Mouse (Mus musculus) hindbrain, embryonic 15.5 days (tissue): ENCODE data around the gene Foxn3. TPM values are rescaled to one million over a fixed set of nuclear protein-coding genes. Genes with fewer than 3 reads are reported as not detected.

Source experiments
- ATAC-seq: fragments of 200-750 bp; cut with Nextera tagmentation; 2 replicates; pipeline ENCODE4 v1.8.0; 2017; ENCODE audit warnings: low read depth, moderate number of reproducible peaks, moderate TSS enrichment; ENCODE audit not compliant: low FRiP score
- H3K27ac ChIP-seq: fragments of 300-500 bp; sonication (generic); replicated peaks from 2 replicates; pipeline ENCODE4 v1.5.1; 2015; ENCODE audit warnings: mild to moderate bottlenecking, inconsistent platforms
- H3K27me3 ChIP-seq: fragments of 300-500 bp; sonication (generic); 2 replicates; pipeline ENCODE4 v1.6.1; 2015; ENCODE audit warnings: control low read depth, inconsistent platforms
- H3K36me3 ChIP-seq: fragments of 300-500 bp; sonication (generic); 2 replicates; pipeline ENCODE4 v1.6.1; 2015; ENCODE audit warnings: control low read depth, inconsistent platforms
- H3K4me1 ChIP-seq: fragments of 300-500 bp; sonication (generic); replicated peaks from 2 replicates; pipeline ENCODE4 v1.6.1; 2015; ENCODE audit warnings: control low read depth, inconsistent platforms
- H3K4me2 ChIP-seq: fragments of 300-500 bp; sonication (generic); 2 replicates; pipeline ENCODE4 v1.6.1; 2015; ENCODE audit warnings: moderate library complexity, mild to moderate bottlenecking, inconsistent platforms
- H3K4me3 ChIP-seq: fragments of 300-500 bp; sonication (generic); 2 replicates; pipeline ENCODE4 v1.5.1; 2015; ENCODE audit warnings: mild to moderate bottlenecking, inconsistent platforms
- H3K9ac ChIP-seq: fragments of 300-500 bp; sonication (generic); 2 replicates; pipeline ENCODE4 v1.6.1; 2015; ENCODE audit warnings: inconsistent platforms
- H3K9me3 ChIP-seq: fragments of 300-500 bp; sonication (generic); 2 replicates; pipeline ENCODE4 v1.6.1; 2016; ENCODE audit warnings: control low read depth, inconsistent platforms
- WGBS: fragments of 180-500 bp; shearing (Covaris S2); methylation state at CpG from one replicate; pipeline ENCODE4 v1.1.7; 2015; 5-methylcytosine and 5-hydroxymethylcytosine counted together
- polyA plus RNA-seq: library from polyadenylated mRNA; unstranded; fragments of >200 nt; fragmentation: Nextera tagmentation; extraction: Ambion mirVana; gene quantifications from 2 replicates; pipeline ENCODE4 v1.2.1, GENCODE M21; 2015

Foxn3 gene
- polyA plus RNA-seq, 1 experiment from 2014 or later, result 78.1 TPM

DNA sequence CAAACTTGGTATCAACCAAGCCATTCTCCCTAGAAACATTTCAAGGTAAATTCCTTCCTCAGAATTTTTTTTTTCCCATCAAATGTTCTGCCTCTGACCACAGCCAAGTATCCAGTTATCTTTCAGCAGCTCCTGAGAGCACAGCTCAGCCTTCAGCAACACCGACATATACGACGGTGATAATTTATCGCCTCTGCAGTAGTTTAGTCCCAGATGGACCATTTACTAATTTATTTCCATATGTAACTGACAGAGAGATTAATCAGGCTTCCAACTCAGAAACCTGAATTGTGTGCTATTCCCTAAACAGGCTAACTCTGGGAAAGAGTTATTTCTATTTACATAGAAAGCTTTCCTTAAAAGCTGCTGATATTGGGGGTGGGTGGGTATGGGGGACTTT is 109.6 kb downstream of the Foxn3 start:
- Histone ChIP-seq H3K9me3 (no peaks in the 10 kb centered on the region), H3K9ac (no peak overlapping the region), H3K36me3 (no peaks in the 10 kb centered on the region), H3K27me3 (no peaks in the 10 kb centered on the region), H3K4me1 (peaks cover 37% of the 10 kb centered on the region), H3K27ac (no peak overlapping the region), H3K4me3 (no peak overlapping the region), H3K4me2 (no peak overlapping the region)
- ATAC-seq, result no peak
- WGBS, result 31% methylated on average over 4 of the region's 4 CpGs

DNA sequence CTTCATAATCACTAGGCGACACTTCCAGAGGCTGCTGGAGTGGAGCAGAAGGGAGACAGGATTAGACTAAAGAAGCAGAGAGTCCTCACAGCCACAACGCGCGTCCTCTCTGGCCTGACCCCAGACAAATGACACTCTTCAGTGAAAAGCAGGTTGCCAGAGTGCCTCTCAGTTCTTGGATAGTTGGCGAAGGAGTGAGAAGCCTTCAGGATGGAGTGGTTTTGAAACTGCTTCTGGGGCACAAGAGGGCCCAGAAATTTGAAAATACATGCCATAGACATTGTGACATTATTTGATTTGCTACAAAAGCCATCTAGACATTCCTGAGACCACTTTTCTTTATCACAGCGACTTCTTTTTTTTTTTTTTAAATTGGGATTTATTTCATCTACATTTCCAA is 113.3 kb downstream of the Foxn3 start:
- no peak overlapping the region for H3K27ac ChIP-seq
- no peak overlapping the region for H3K9ac ChIP-seq
- no peak for ATAC-seq
- no peaks in the 10 kb centered on the region for H3K36me3 ChIP-seq
- H3K4me3 ChIP-seq, result no peak overlapping the region
- H3K27me3 ChIP-seq, result no peaks in the 10 kb centered on the region
- H3K9me3 ChIP-seq, result no peaks in the 10 kb centered on the region
- H3K4me2 ChIP-seq, result no peak overlapping the region
- WGBS, result 90% methylated on average over 6 of the region's 6 CpGs
- H3K4me1 ChIP-seq, result peaks cover 10% of the 10 kb centered on the region

DNA sequence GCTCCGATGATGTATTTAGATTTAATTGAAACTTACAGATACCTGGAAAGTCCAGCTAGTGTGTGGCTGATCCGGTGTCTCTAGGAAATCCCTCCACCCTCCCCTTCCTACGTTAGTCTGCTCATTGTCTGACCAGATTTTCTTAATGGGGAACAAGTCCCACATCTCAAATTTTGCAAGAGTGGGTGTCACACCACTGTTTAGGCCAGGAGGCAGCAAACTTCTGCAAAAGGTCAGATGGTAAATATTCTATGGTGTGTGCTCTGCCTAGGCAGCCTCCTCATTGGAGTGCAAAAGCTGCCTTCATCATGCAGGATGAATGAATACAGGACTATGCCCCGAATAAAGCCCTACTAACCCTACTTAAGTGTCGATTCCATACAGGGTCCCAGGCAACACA is 115.6 kb downstream of the Foxn3 start:
- 88% methylated on average over 5 of the region's 5 CpGs for WGBS
- H3K36me3 ChIP-seq, result no peaks in the 10 kb centered on the region
- no peaks in the 10 kb centered on the region; the same call in 1 of the 2 replicates for H3K4me1 ChIP-seq
- no peak for ATAC-seq
- H3K27me3 ChIP-seq, result no peaks in the 10 kb centered on the region
- H3K27ac ChIP-seq, result no peak overlapping the region
- H3K4me2 ChIP-seq, result no peak overlapping the region
- no peak overlapping the region for H3K4me3 ChIP-seq
- no peak overlapping the region for H3K9ac ChIP-seq
- no peaks in the 10 kb centered on the region for H3K9me3 ChIP-seq

DNA sequence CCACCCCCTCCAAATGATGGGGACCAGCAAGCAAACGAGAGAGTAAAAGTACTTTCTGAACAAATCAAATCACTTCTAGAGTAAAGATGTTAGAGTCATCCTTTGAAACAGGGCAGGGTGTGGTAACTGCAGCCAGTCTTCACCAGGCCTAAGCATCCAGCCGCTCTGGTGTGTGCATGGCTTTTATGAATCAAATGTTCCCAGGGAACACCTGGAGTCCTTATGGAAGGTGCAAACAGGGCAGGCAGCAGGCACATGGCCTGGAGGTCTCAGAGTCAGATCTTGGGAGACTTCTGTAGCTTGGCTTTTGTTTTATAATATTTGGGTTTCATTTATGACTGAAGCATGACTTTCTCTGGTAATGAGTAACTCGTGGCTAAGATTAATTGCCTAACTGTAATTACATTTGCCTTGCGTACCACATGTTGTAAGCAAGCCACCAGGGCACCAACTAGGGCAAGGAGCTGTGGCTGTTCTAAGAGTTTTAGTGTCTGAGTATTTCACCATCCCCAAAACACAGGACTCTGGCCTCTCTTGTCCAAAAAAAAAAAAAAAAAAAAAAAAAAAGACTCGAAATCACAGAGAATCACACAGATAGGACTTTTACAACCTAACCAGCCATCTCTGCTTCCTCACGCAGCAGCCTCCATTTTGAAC is 118.2 kb downstream of the Foxn3 start:
- H3K4me3 ChIP-seq, result no peak overlapping the region
- no peak for ATAC-seq
- no peak overlapping the region for H3K9ac ChIP-seq
- H3K36me3 ChIP-seq, result no peaks in the 10 kb centered on the region
- no peak overlapping the region for H3K27ac ChIP-seq
- no peak overlapping the region for H3K4me2 ChIP-seq
- WGBS, result 68% methylated on average over 6 of the region's 6 CpGs
- H3K27me3 ChIP-seq, result no peaks in the 10 kb centered on the region
- no peaks in the 10 kb centered on the region for H3K9me3 ChIP-seq
- H3K4me1 ChIP-seq, result no peaks in the 10 kb centered on the region; the same call in 1 of the 2 replicates

DNA sequence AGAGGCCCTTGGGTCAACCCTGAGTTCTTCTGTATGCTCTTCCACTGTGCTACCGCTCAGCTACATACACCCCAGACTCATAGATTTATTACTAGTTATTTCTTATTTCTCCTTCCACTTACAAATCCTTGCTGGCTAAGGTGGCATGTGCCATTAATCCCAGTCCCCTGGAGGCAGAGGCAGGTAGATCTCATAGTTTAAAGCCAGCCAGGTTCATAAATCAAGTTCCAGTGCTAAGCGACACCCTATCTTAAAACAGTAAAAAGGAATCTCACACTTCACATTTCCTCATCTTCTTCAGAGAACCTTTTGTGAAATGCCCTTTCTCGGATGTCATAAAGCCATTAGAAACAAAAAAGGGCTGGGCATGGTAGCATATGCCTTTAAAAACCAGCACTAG is 120.6 kb downstream of the Foxn3 start:
- WGBS, result 91% methylated on average over 3 of the region's 3 CpGs
- H3K9ac ChIP-seq, result no peak overlapping the region
- no peaks in the 10 kb centered on the region for H3K27me3 ChIP-seq
- no peaks in the 10 kb centered on the region for H3K36me3 ChIP-seq
- no peaks in the 10 kb centered on the region; the same call in 1 of the 2 replicates for H3K4me1 ChIP-seq
- H3K27ac ChIP-seq, result no peak overlapping the region
- no peak for ATAC-seq
- H3K4me2 ChIP-seq, result no peak overlapping the region
- no peaks in the 10 kb centered on the region for H3K9me3 ChIP-seq
- no peak overlapping the region for H3K4me3 ChIP-seq

DNA sequence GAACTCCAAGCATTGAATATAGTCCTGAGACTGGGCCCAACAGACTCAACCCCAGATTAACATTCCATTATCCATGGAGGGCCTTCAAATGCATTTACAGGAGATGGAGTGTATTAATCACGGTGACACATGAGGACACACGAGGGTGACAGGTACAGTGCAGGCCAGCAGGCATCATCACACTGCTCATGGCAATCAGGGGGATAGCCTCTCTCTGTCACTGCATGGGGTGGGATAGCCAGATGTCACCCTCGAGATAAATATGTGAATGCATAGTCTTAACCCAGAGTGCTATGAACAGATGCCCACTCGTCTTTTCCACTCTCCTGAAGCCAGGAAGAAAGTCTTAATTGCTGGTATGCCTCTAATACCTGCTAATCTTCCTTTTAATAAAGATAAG is 122.4 kb downstream of the Foxn3 start:
- H3K4me3 ChIP-seq, result no peak overlapping the region
- no peak overlapping the region for H3K27ac ChIP-seq
- H3K4me1 ChIP-seq, result no peaks in the 10 kb centered on the region; the same call in 1 of the 2 replicates
- WGBS, result 68% methylated on average over 4 of the region's 4 CpGs
- H3K4me2 ChIP-seq, result no peak overlapping the region
- H3K36me3 ChIP-seq, result no peaks in the 10 kb centered on the region
- H3K27me3 ChIP-seq, result no peaks in the 10 kb centered on the region
- H3K9ac ChIP-seq, result no peak overlapping the region
- H3K9me3 ChIP-seq, result no peaks in the 10 kb centered on the region
- no peak for ATAC-seq

DNA sequence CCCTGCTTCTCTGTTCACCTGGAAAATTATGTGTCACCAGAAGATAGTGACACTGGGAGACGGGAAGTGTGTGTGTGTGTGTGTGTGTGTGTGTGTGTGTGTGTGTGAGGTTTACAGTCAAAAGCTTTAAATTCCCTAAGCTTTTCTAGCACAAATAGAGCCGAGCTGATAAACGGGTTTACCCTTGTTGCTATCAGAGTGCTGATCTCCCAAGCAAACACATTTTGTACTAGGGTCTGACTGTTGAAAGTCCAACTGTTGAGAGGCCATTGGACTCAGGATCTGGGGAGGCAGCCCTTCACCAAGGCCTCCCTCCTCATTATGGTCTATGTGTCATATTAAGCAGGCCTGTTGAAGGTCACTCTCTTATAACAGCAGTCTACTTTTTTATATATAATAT is 123.4 kb downstream of the Foxn3 start:
- no peaks in the 10 kb centered on the region for H3K27me3 ChIP-seq
- no peaks in the 10 kb centered on the region for H3K36me3 ChIP-seq
- no peak for ATAC-seq
- no peaks in the 10 kb centered on the region for H3K4me1 ChIP-seq
- WGBS, result 68% methylated on average over 3 of the region's 3 CpGs
- no peak overlapping the region for H3K27ac ChIP-seq
- H3K9me3 ChIP-seq, result no peaks in the 10 kb centered on the region
- H3K9ac ChIP-seq, result no peak overlapping the region
- no peak overlapping the region for H3K4me2 ChIP-seq
- H3K4me3 ChIP-seq, result no peak overlapping the region

DNA sequence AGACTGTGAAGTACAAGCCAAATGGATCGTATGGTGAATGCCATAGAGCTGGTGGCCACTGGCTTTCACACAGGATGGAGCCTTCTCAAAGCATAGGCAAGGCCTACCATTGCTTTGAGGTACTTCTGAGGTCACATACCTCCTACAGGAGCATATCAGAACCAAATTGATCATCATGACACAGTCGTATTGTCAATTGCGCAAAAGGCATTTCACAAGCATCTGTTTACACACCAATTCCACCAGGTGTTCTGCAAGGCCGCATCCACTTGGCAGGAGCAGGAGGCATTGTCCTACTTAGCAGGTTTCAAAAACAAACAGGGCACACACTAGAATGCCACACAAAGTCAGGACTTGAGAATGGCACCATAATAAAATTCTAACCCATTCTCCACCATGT is 128.2 kb downstream of the Foxn3 start:
- ATAC-seq, result no peak
- 90% methylated on average over 4 of the region's 4 CpGs for WGBS
- H3K9ac ChIP-seq, result no peak overlapping the region

DNA sequence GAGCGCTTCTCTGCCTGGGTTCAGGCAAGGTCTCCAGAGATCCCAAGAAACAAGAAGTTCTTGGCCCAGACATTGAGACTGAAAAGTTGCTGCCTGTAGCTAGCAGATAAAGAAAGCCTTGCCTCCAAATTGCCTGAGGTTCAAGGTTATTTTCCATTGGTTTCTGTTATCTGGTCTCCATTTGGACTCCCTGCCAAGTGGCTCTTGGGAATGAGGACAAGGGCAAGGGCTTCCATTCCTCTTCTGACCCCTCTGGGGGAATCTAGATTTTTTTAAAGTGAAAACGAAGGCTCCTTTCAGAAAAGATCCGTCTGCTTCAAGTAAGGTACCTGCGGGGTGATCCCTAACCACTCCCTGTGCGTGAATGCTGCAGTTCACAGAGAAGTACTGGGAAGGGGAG is 130.0 kb downstream of the Foxn3 start:
- no peaks in the 10 kb centered on the region for H3K36me3 ChIP-seq
- H3K9ac ChIP-seq, result no peak overlapping the region
- no peak overlapping the region for H3K4me2 ChIP-seq
- no peak overlapping the region for H3K4me3 ChIP-seq
- H3K27ac ChIP-seq, result no peak overlapping the region
- no peaks in the 10 kb centered on the region for H3K9me3 ChIP-seq
- WGBS, result 88% methylated on average over 5 of the region's 5 CpGs
- H3K27me3 ChIP-seq, result no peaks in the 10 kb centered on the region
- H3K4me1 ChIP-seq, result no peaks in the 10 kb centered on the region
- ATAC-seq, result no peak

More for the DNA sequence above, 128.2 kb downstream of the Foxn3 start:
- no peaks in the 10 kb centered on the region for H3K27me3 ChIP-seq
- no peaks in the 10 kb centered on the region for H3K9me3 ChIP-seq
- no peak overlapping the region for H3K27ac ChIP-seq
- H3K4me3 ChIP-seq, result no peak overlapping the region
- H3K36me3 ChIP-seq, result no peaks in the 10 kb centered on the region
- H3K4me2 ChIP-seq, result no peak overlapping the region
- H3K4me1 ChIP-seq, result no peaks in the 10 kb centered on the region

DNA sequence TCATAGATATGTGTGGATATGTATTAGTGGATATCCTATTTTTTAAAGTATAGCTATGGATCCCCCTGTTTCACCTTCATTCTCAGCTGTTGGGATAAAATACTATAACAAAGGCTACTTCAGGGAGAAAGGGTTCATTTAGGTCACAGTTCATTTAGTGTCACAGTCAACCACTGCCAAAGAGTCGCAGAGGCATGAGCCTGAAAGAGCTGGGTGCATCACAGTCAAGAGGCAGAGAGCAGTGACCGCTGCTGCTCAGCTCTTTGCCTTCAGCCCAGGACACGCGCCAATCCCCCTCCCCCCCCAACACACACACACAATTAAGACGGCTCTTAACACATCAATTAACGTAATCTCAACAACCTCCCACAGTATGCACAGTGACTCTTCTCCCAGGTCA is 131.8 kb downstream of the Foxn3 start:
- Histone ChIP-seq H3K27ac (no peak overlapping the region), H3K9me3 (no peaks in the 10 kb centered on the region), H3K4me2 (no peak overlapping the region), H3K9ac (no peak overlapping the region), H3K4me1 (no peaks in the 10 kb centered on the region), H3K4me3 (no peak overlapping the region), H3K36me3 (no peaks in the 10 kb centered on the region), H3K27me3 (no peaks in the 10 kb centered on the region)
- no peak for ATAC-seq
- 80% methylated on average over 6 of the region's 6 CpGs for WGBS

DNA sequence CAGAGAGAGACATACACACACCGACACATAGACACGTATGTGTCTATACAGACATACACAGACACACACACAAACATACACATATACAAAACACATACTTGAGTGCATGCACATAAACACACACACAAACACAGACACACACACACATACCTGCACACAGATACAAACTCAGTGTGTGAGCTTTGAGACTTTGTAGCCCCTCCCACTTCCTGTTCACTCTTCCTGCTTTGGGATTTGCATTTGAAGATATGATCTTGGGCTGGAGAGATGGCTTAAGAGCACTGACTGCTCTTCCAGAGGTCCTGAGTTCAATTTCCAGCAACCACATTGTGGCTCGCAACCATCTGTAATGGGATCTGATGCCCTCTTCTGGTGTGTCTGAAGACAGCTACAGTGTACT is 132.4 kb downstream of the Foxn3 start:
- H3K27me3 ChIP-seq, result no peaks in the 10 kb centered on the region
- no peak for ATAC-seq
- H3K36me3 ChIP-seq, result no peaks in the 10 kb centered on the region
- H3K9me3 ChIP-seq, result no peaks in the 10 kb centered on the region
- no peak overlapping the region for H3K4me3 ChIP-seq
- H3K27ac ChIP-seq, result no peak overlapping the region
- 98% methylated on average over 3 of the region's 3 CpGs for WGBS
- H3K4me2 ChIP-seq, result no peak overlapping the region
- no peaks in the 10 kb centered on the region for H3K4me1 ChIP-seq
- no peak overlapping the region for H3K9ac ChIP-seq

DNA sequence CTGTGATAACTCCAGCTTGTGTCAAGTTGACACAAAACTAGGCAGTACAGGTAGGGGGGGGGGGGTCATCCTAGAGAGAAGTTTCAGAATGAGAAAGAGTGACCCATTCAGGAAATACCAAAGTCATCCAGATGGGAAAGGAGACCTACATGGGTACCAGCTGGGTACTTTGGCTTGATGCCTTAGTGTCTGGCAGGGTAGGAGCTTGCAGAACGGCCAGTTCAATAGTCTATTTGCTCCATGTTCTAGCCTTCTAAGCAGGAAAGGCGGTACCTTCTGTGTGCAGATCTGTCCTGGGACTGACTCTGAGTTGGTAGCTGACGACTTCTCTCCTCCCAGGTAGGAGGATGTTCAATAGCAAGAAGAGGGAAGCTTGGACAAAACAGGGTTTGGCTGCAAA is 134.3 kb downstream of the Foxn3 start:
- ATAC-seq, result no peak
- Histone ChIP-seq H3K9ac (no peak overlapping the region), H3K36me3 (no peaks in the 10 kb centered on the region), H3K27me3 (no peaks in the 10 kb centered on the region), H3K4me1 (no peaks in the 10 kb centered on the region), H3K4me2 (no peak overlapping the region), H3K9me3 (no peaks in the 10 kb centered on the region), H3K27ac (no peak overlapping the region), H3K4me3 (no peak overlapping the region)
- 75% methylated on average over 3 of the region's 3 CpGs for WGBS

DNA sequence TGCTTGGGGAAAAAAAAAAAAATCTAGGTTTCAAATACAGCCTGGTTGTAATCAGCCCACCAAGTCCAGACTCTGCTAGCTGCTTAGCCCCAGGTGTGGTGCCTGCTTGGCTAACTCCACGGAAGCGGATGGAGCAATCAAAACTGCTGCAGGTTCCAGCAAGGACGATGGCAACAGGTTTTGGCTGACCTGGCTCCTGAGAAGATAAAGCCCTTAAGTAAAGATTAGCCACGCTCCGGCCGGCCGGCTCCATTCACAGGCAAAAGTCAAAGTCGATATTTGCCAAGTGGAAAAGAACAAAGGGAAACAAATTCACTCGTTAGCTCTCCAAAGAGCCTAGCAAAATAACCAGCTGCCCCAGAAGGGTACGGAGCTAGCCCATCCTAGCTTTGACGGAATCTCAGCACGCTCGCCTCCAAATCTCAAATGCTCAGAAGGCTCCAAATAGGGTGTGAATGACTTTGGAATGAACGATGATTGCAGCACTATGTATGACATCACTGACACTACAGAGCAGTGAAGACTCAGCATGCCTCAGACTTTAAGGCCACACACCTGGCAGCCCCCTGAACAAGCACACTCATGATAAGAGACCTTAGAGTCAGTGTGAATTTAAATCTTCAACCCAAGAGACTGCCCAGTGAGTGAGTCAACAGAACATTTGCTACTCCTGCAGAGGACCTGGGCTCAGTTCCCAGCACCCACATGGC is 137.0 kb downstream of the Foxn3 start:
- H3K27me3 ChIP-seq, result no peaks in the 10 kb centered on the region
- WGBS, result 67% methylated on average over 14 of the region's 14 CpGs
- H3K9ac ChIP-seq, result no peak overlapping the region
- no peaks in the 10 kb centered on the region for H3K36me3 ChIP-seq
- no peak overlapping the region for H3K27ac ChIP-seq
- no peak overlapping the region for H3K4me2 ChIP-seq
- H3K4me1 ChIP-seq, result no peaks in the 10 kb centered on the region
- H3K4me3 ChIP-seq, result no peak overlapping the region
- no peak for ATAC-seq
- no peaks in the 10 kb centered on the region for H3K9me3 ChIP-seq
